Mouse (Mus musculus) MEL (cell line): ENCODE results near the gene Tmem87b. TPM values are rescaled to one million over a fixed set of nuclear protein-coding genes. Genes with fewer than 3 reads are reported as not detected.
A peak's percentile ranks its signal among the peaks of the same experiment; 100 is the strongest.

Experiments used
- DNase-seq: peaks from one replicate; pipeline ENCODE4 v3.0.0; 2011; ENCODE audit warnings: low read depth, low spot score
- H3K27ac ChIP-seq: 2 replicates; pipeline ENCODE4 v1.5.1; 2012; ENCODE audit warnings: low read depth, mild to moderate bottlenecking, control low read depth, low read length, moderate library complexity; ENCODE audit not compliant: control insufficient read depth
- H3K27me3 ChIP-seq, 2 experiments: fragments of 150-350 bp in 1 of 2; sonication (generic) in 1 of 2; 2 replicates each; pipeline ENCODE4 v1.6.1; 2012; ENCODE audit warnings: low read length in 2 of 2, mild to moderate bottlenecking in 2 of 2, improper control_type of control experiment in 1 of 2, moderate library complexity in 1 of 2; ENCODE audit not compliant: insufficient read depth in 2 of 2, control insufficient read depth in 1 of 2
- H3K36me3 ChIP-seq, 2 experiments: 2 replicates each; pipeline ENCODE4 v1.6.1; 2012 to 2014; ENCODE audit warnings: low read length in 2 of 2, improper control_type of control experiment in 1 of 2, inconsistent platforms in 1 of 2, mild to moderate bottlenecking in 1 of 2; ENCODE audit not compliant: insufficient read depth in 2 of 2, control insufficient read depth in 1 of 2
- H3K4me1 ChIP-seq, 2 experiments: fragments of 150-350 bp in 1 of 2; sonication (generic) in 1 of 2; 2 replicates each; pipeline ENCODE4 v1.6.1; 2012; ENCODE audit warnings: low read length in 2 of 2, improper control_type of control experiment in 1 of 2, mild to moderate bottlenecking in 1 of 2; ENCODE audit not compliant: insufficient read depth in 2 of 2, control insufficient read depth in 1 of 2
- H3K4me3 ChIP-seq, 2 experiments: fragments of 150-350 bp in 1 of 2; sonication (generic) in 1 of 2; 2 replicates each; pipeline ENCODE4 v1.5.1; 2012; ENCODE audit warnings: low read depth in 2 of 2, low read length in 2 of 2, mild to moderate bottlenecking in 2 of 2, moderate library complexity in 2 of 2, control low read depth in 1 of 2, improper control_type of control experiment in 1 of 2; ENCODE audit not compliant: control insufficient read depth in 1 of 2, insufficient read depth in 1 of 2
- H3K79me2 ChIP-seq: 2 replicates; pipeline ENCODE4 v1.6.1; 2012; ENCODE audit warnings: mild to moderate bottlenecking, low read length, moderate library complexity; ENCODE audit not compliant: control insufficient read depth, poor library complexity, insufficient read depth
- H3K9ac ChIP-seq: 2 replicates; pipeline ENCODE4 v1.6.1; 2012; ENCODE audit warnings: low read depth, mild to moderate bottlenecking, control low read depth, low read length, moderate library complexity; ENCODE audit not compliant: control insufficient read depth, poor library complexity, severe bottlenecking
- H3K9me3 ChIP-seq: fragments of 150-350 bp; sonication (generic); replicated peaks from 2 replicates; pipeline ENCODE4 v1.6.1; 2012; ENCODE audit warnings: mild to moderate bottlenecking, low read length, improper control_type of control experiment, moderate library complexity; ENCODE audit not compliant: insufficient read depth
- BHLHE40 ChIP-seq: IDR thresholded peaks from 2 replicates; pipeline ENCODE4 v1.6.1; 2012; ENCODE audit warnings: low read depth, mild to moderate bottlenecking, inconsistent platforms, low read length, improper control_type of control experiment, borderline replicate concordance
- CHD1 ChIP-seq: IDR thresholded peaks from 2 replicates; pipeline ENCODE4 v1.6.1; 2012; ENCODE audit warnings: low read depth, mild to moderate bottlenecking, inconsistent platforms, low read length, improper control_type of control experiment
- CHD2 ChIP-seq: IDR thresholded peaks from 2 replicates; pipeline ENCODE4 v1.6.1; 2011; ENCODE audit warnings: low read length, improper control_type of control experiment
- E2F4 ChIP-seq: IDR thresholded peaks from 2 replicates; pipeline ENCODE4 v1.6.1; 2011; ENCODE audit warnings: low read depth, low read length, improper control_type of control experiment, borderline replicate concordance
- EP300 ChIP-seq, 2 experiments: IDR thresholded peaks; 2 replicates each; pipeline ENCODE4 v1.6.1; 2011; ENCODE audit warnings: improper control_type of control experiment in 2 of 2, low read length in 2 of 2, low read depth in 1 of 2, mild to moderate bottlenecking in 1 of 2
- GABPA ChIP-seq: IDR thresholded peaks from 2 replicates; pipeline ENCODE4 v1.6.1; 2012; ENCODE audit warnings: low read depth, mild to moderate bottlenecking, inconsistent platforms, low read length, improper control_type of control experiment, moderate library complexity
- GATA1 ChIP-seq: IDR thresholded peaks from 2 replicates; pipeline ENCODE4 v1.6.1; 2011; ENCODE audit warnings: low read depth, low read length, improper control_type of control experiment
- HCFC1 ChIP-seq: IDR thresholded peaks from 2 replicates; pipeline ENCODE4 v1.6.1; 2012; ENCODE audit warnings: low read depth, mild to moderate bottlenecking, inconsistent platforms, low read length, improper control_type of control experiment, moderate library complexity
- JUND ChIP-seq: IDR thresholded peaks from 2 replicates; pipeline ENCODE4 v1.6.1; 2011; ENCODE audit warnings: low read depth, mild to moderate bottlenecking, improper control_type of control experiment, low read length
- MAFK ChIP-seq: IDR thresholded peaks from 2 replicates; pipeline ENCODE4 v1.6.1; 2011; ENCODE audit warnings: low read depth, mild to moderate bottlenecking, low read length, improper control_type of control experiment, borderline replicate concordance
- MAZ ChIP-seq: IDR thresholded peaks from 2 replicates; pipeline ENCODE4 v1.6.1; 2012; ENCODE audit warnings: low read depth, mild to moderate bottlenecking, inconsistent platforms, low read length, improper control_type of control experiment
- MEF2A ChIP-seq: IDR thresholded peaks from 2 replicates; pipeline ENCODE4 v1.6.1; 2014; ENCODE audit warnings: low read depth, mild to moderate bottlenecking, inconsistent platforms, low read length, improper control_type of control experiment; ENCODE audit not compliant: poor library complexity, insufficient replicate concordance, severe bottlenecking; ENCODE audit errors: extremely low read depth
- MXI1 ChIP-seq: IDR thresholded peaks from 2 replicates; pipeline ENCODE4 v1.6.1; 2011; ENCODE audit warnings: mild to moderate bottlenecking, low read depth, low read length, improper control_type of control experiment
- NRF1 ChIP-seq: IDR thresholded peaks from 2 replicates; pipeline ENCODE4 v1.6.1; 2014; ENCODE audit warnings: low read depth, mild to moderate bottlenecking, inconsistent platforms, low read length, improper control_type of control experiment, moderate library complexity; ENCODE audit not compliant: poor library complexity, insufficient read depth, severe bottlenecking
- POLR2A ChIP-seq, 2 experiments: IDR thresholded peaks; 2 replicates each; pipeline ENCODE4 v1.6.1; 2011 to 2012; ENCODE audit warnings: low read length in 2 of 2, mild to moderate bottlenecking in 2 of 2, control low read depth in 1 of 2, improper control_type of control experiment in 1 of 2, low read depth in 1 of 2, moderate library complexity in 1 of 2; ENCODE audit not compliant: control insufficient read depth in 1 of 2, insufficient read depth in 1 of 2, poor library complexity in 1 of 2
- RAD21 ChIP-seq: IDR thresholded peaks from 2 replicates; pipeline ENCODE4 v1.6.1; 2011; ENCODE audit warnings: mild to moderate bottlenecking, low read depth, low read length, improper control_type of control experiment
- SIN3A ChIP-seq: IDR thresholded peaks from 2 replicates; pipeline ENCODE4 v1.6.1; 2012; ENCODE audit warnings: low read length, improper control_type of control experiment, inconsistent platforms
- SMC3 ChIP-seq: IDR thresholded peaks from 2 replicates; pipeline ENCODE4 v1.6.1; 2011; ENCODE audit warnings: low read depth, low read length, improper control_type of control experiment
- TCF12 ChIP-seq: IDR thresholded peaks from 2 replicates; pipeline ENCODE4 v1.6.1; 2014; ENCODE audit warnings: low read depth, mild to moderate bottlenecking, inconsistent platforms, low read length, improper control_type of control experiment, moderate library complexity
- UBTF ChIP-seq: IDR thresholded peaks from 2 replicates; pipeline ENCODE4 v1.6.1; 2012; ENCODE audit warnings: low read depth, mild to moderate bottlenecking, inconsistent platforms, low read length, improper control_type of control experiment, moderate library complexity, borderline replicate concordance; ENCODE audit not compliant: insufficient read depth
- USF2 ChIP-seq, 2 experiments: IDR thresholded peaks; 2 replicates each; pipeline ENCODE4 v1.6.1; 2011 to 2012; ENCODE audit warnings: improper control_type of control experiment in 2 of 2, low read length in 2 of 2, borderline replicate concordance in 1 of 2, inconsistent platforms in 1 of 2, low read depth in 1 of 2, mild to moderate bottlenecking in 1 of 2; ENCODE audit not compliant: insufficient read depth in 1 of 2
- ZC3H11A ChIP-seq: IDR thresholded peaks from 2 replicates; pipeline ENCODE4 v1.6.1; 2012; ENCODE audit warnings: low read depth, mild to moderate bottlenecking, inconsistent platforms, low read length, improper control_type of control experiment
- ZKSCAN1 ChIP-seq: IDR thresholded peaks from 2 replicates; pipeline ENCODE4 v1.6.1; 2012; ENCODE audit warnings: low read depth, mild to moderate bottlenecking, inconsistent platforms, low read length, improper control_type of control experiment, moderate library complexity
- ZMIZ1 ChIP-seq: IDR thresholded peaks from 2 replicates; pipeline ENCODE4 v1.6.1; 2012; ENCODE audit warnings: low read depth, mild to moderate bottlenecking, inconsistent platforms, low read length, improper control_type of control experiment, moderate library complexity
- ZNF384 ChIP-seq: IDR thresholded peaks from 2 replicates; pipeline ENCODE4 v1.6.1; 2012; ENCODE audit warnings: low read depth, mild to moderate bottlenecking, inconsistent platforms, low read length, improper control_type of control experiment
- polyA plus RNA-seq, 2 experiments: library from polyadenylated mRNA; stranded (reverse) in 1 of 2; unstranded in 1 of 2; fragments of >175 nt in 1 of 2; fragments of >200 nt in 1 of 2; gene quantifications; 2 replicates each; pipeline versions ENCODE4 v1.2.1 to v1.2.4; 2012; ENCODE audit warnings: low replicate concordance in 2 of 2, low read depth in 1 of 2; ENCODE audit not compliant: insufficient read length in 2 of 2, insufficient read depth in 1 of 2, missing spikeins in 1 of 2
- total RNA-seq: library from RNA; depleted of rRNA; stranded (reverse); fragments of 300-350 nt; gene quantifications from 2 replicates; pipeline ENCODE4 v1.2.3, GENCODE M21; 2012

Gene Tmem87b
- total and polyA plus RNA-seq, 3 experiments, result 3.9 to 4.8 TPM; not detected in 1

DNA sequence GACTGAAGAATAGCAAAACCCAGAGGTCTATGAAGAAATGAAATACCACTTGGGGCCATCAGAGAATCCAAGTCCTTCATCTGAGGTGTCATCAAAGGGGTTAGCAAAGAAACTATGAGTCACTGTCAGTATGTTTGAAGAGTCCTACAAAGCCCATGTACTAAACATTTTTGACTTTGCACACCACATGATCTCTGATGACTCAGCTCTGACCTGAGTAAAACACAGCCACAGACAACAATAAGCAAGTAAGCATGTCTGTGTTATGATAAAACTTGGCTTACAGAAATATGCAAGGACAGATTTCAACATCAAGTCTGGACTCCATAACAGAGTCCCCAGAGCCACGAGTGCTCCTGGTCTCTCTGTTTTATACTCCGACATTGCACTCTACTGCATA is 15.1 kb downstream of the Tmem87b start:
- Histone ChIP-seq H3K9me3 (no peaks in the 10 kb centered on the region), H3K4me1 (no peaks in the 10 kb centered on the region), H3K9ac (no peak overlapping the region), H3K27ac (no peak overlapping the region), H3K79me2 (no peaks in the 10 kb centered on the region), H3K36me3 (no peaks in the 10 kb centered on the region; a peak in 1 of 4 replicates), H3K27me3 (no peaks in the 10 kb centered on the region), H3K4me3 (no peak overlapping the region)
- DNase-seq, result peak; percentile 26
- TF ChIP-seq MAFK (no peak), ZKSCAN1 (no peak), SMC3 (no peak), ZMIZ1 (no peak), MXI1 (no peak), TCF12 (no peak), MEF2A (no peak), UBTF (no peak), SIN3A (no peak)
- TF ChIP-seq, all 39 proteins: peak for 0

DNA sequence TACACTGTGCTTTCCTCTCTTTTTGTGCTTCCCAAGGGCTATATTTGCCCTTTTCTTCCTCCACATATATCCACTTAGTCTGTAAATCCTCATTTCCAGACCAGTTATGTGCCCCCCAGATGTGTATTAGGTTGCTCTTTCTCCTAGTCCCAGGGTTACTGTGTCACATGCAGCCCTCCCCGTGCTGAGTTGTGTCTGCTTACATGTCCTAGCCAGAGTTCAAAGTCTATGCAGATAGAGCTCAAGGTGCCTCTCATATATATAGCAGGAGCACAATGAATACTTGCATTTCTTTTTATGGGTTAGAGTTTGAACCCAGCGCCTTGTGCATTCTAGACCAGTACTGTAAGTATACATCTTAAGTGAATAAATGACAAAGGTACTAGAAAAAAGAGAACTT is 15.5 kb downstream of the Tmem87b start:
- H3K79me2 ChIP-seq, result no peaks in the 10 kb centered on the region
- no peak for DNase-seq
- H3K4me3 ChIP-seq, result no peak overlapping the region
- no peaks in the 10 kb centered on the region for H3K27me3 ChIP-seq
- TF ChIP-seq MEF2A (no peak), CHD1 (no peak), MAZ (no peak), USF2 (IDR thresholded peaks at IDR 0.05; ENCODE audit: borderline replicate concordance in 1 of 2, insufficient read depth in 1 of 2, low read depth in 1 of 2, low read length in 2 of 2) (no peak), CHD2 (no peak), ZMIZ1 (no peak), E2F4 (no peak), NRF1 (no peak), POLR2A (IDR thresholded peaks at IDR 0.05; ENCODE audit: control insufficient read depth in 1 of 2, insufficient read depth in 1 of 2, low read depth in 1 of 2, low read length in 2 of 2, poor library complexity in 1 of 2) (no peak), BHLHE40 (no peak), HCFC1 (no peak), RAD21 (no peak), JUND (no peak), ZNF384 (no peak), EP300 (IDR thresholded peaks at IDR 0.05; ENCODE audit: low read depth in 1 of 2, low read length in 2 of 2) (no peak), GATA1 (no peak), ZC3H11A (no peak), GABPA (no peak)
- H3K27ac ChIP-seq, result no peak overlapping the region
- no peaks in the 10 kb centered on the region; a peak in 1 of 4 replicates for H3K36me3 ChIP-seq
- H3K9me3 ChIP-seq, result no peaks in the 10 kb centered on the region
- no peak overlapping the region for H3K9ac ChIP-seq
- no peaks in the 10 kb centered on the region for H3K4me1 ChIP-seq
